Mouse (Mus musculus) hematopoietic stem cell, adult 5-6 weeks (primary cell): ENCODE results near the gene Alg1. TPM values are rescaled to one million over a fixed set of nuclear protein-coding genes. Genes with fewer than 3 reads are reported as not detected.

Experiments
- ATAC-seq, 2 experiments: fragments of 125-278 bp in 1 of 2; replicated peaks in 1 of 2; 2 replicates each; pipeline ENCODE4 v1.8.0; 2016 to 2017; ENCODE audit warnings: inconsistent platforms in 2 of 2, mild to moderate bottlenecking in 2 of 2, moderate number of reproducible peaks in 2 of 2, low read depth in 1 of 2, moderate TSS enrichment in 1 of 2; ENCODE audit not compliant: low FRiP score in 2 of 2, poor library complexity in 2 of 2, severe bottlenecking in 2 of 2, insufficient read depth in 1 of 2, low TSS enrichment in 1 of 2
- total RNA-seq: library from RNA; stranded (forward); fragments of 172-1452, 232-1000 nt; gene quantifications from 2 replicates; pipeline ENCODE4 v1.2.3, GENCODE M21; 2017

The Alg1 gene
- total RNA-seq, 1 experiment from 2014 or later, result 14.4 TPM

DNA sequence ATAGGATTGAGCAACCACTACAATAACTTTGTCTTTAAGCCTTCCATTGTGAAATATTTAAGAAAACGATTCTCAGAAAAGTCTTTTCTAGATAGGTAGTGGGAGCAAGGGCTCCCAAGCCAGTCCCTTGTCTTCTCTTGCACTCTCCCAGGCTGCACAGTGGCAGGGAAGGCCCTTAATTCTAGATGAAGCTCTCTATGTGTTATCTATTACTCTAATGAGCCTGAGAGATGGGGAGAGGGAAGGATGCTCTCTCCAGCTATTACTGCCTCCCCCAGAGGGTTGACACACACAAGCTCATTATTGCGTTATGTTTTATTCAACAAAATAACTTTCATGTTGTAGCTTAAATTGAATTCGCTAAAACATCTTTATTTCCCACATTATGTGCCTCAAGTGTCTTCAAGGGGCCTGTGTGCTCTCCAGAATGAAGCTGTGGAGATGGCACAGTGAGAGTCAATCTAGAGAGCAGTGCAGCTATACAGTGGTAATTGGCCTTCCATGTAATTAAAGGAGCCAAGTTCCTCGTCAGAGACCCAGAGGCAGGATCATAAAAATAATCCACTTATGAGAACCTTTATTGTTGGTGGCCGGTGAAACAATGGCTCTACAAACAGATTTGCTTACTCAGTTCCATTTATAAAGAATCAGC lies 46.3 kb downstream of the Alg1 start:
- ATAC-seq, result no peak

DNA sequence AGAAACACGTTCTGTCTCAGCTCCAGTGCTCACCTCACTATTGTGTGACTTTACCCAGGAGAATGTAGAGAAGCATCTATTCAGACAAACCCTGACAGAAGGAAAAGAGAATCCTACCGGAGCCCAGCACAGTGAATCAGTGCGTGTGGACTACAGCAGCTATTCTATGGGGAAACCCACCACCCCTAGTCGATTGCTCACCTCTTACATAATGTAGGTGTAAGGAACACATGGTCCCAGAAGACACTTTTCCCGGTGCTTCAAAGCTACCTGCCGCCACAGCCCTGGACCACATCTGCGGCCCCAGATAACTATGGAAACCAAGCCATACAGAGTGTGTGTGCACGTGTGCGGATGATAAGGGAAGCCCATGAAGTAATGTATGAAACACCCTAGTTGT lies 49.3 kb downstream of the Alg1 start:
- ATAC-seq, result no peak

DNA sequence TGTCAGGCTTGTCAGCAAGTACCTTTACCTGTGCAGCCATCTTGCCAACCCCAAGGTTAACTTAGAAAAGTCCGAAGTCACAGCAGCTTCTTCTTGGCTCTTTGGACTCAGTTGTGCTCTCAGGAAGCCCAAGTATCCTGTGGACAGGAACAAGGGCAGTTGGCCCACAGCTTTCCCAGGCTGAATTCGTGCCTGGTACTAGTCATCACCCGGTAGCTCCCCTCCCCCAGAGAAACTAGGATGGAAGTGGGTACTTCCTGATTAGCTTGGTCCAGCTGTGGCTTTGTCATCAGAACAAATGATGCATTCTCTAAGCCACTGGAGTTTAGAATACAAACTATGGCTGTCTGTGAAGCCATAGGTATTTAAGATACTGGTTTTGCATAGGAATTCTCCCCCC lies 52.0 kb downstream of the Alg1 start:
- no peak for ATAC-seq

Other genes with a start within 250 kb of the Alg1 start
- not detected in 2 replicates for gene Sept12, start 235.8 kb upstream of the Alg1 start, total RNA-seq
- not detected in 2 replicates for gene Smim22, start 226.3 kb upstream of the Alg1 start, total RNA-seq
- 5.0 and 5.3 TPM in 2 replicates for gene Rogdi, start 220.1 kb upstream of the Alg1 start, total RNA-seq
- 96.6 and 102 TPM in 2 replicates for gene Glyr1, start 183.8 kb upstream of the Alg1 start, total RNA-seq
- 51.5 and 57.7 TPM in 2 replicates for gene Ubn1, start 183.6 kb upstream of the Alg1 start, total RNA-seq
- not detected in 2 replicates for gene Ppl, start 101.2 kb upstream of the Alg1 start, total RNA-seq
- gene Sec14l5, start 86.5 kb upstream of the Alg1 start, total RNA-seq, result not detected in 2 replicates
- gene Nagpa, start 29.6 kb upstream of the Alg1 start, total RNA-seq, result 25.4 and 37.1 TPM in 2 replicates
- gene AU021092, start 11.3 kb upstream of the Alg1 start, total RNA-seq, result not detected in 2 replicates
- 23.9 and 26.2 TPM in 2 replicates for gene Eef2kmt, start 22.4 kb downstream of the Alg1 start, total RNA-seq